Mouse (Mus musculus): Measurements from ENCODE around the gene Mon1a.

The Mon1a gene

DNA sequence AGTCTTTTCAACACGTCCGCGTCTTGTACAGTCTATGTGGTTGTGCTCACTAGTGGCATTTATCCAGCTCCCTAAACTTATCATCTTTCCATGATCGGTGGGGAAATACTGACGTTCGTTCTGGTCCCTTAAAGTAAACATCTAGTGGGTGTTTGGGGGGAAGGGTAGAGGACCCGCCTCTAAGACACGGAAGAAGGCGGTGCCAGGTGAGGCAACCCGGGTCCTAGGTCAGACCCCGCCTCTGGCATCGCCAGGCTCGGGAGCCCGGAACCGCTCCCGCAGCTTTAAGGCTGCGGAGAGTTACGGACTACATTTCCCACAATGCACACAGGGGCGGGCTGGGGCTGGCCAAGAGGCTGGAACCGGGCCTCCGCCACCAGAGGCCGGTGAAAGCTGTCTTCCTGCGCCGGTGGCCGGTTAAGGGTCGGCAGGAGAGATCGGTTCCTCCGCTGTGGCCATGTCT, at the start of gene Mon1a:
TSS of gene Mon1a (plus strand) at position 348 of the 463 bp plus-strand sequence.
- peak; percentile 90 for DNase-seq (ENCODE audit: low read depth, low spot score)

- no peak for DNase-seq (ENCODE audit: low read depth, low spot score)
Observed at GRCm38 (mm10) chr9:107838869-107839268, 49.1 kb upstream of the Mon1a start.

GRCm38 (mm10) chr9:107842709-107843108, 45.2 kb upstream of the Mon1a start:
- DNase-seq (ENCODE audit: low read depth, low spot score): no peak

GRCm38 (mm10) chr9:107848922-107849321, 39.0 kb upstream of the Mon1a start:
- DNase-seq (ENCODE audit: low read depth, low spot score): no peak

- DNase-seq (ENCODE audit: low read depth, low spot score): no peak
Observed at GRCm38 (mm10) chr9:107858343-107858742, 29.6 kb upstream of the Mon1a start.

- DNase-seq (ENCODE audit: low read depth, low spot score): no peak
Observed at GRCm38 (mm10) chr9:107864493-107864892, 23.5 kb upstream of the Mon1a start.

DNA sequence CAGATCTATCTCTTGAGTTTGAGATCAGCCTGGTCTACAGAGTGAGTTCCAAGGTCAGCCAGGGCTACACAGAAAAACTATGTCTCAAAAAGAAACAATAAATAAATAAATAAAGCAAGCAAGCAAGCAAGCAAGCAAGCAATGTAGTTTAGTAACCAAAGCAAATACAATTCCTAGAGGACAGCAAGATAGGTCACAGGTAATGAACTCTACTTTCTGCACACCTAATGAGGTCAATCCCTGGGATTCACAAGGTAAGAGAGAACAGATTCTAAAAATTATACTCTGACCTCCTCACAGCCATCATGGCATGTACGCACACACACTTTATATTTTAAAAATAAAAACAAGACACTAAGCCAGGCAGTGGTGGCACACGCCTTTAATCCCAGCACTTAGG, 21.9 kb upstream of the Mon1a start:
- DNase-seq (ENCODE audit: low read depth, low spot score): no peak

GRCm38 (mm10) chr9:107872350-107873098, 15.4 kb upstream of the Mon1a start:
- peak; percentile 95 for DNase-seq (ENCODE audit: low read depth, low spot score)

GRCm38 (mm10) chr9:107873137-107873536, 14.8 kb upstream of the Mon1a start, which contains the start of gene Rbm6:
Gene Rbm6 (minus strand): TSS chr9:107873237.
- DNase-seq (ENCODE audit: low read depth, low spot score): no peak

DNA sequence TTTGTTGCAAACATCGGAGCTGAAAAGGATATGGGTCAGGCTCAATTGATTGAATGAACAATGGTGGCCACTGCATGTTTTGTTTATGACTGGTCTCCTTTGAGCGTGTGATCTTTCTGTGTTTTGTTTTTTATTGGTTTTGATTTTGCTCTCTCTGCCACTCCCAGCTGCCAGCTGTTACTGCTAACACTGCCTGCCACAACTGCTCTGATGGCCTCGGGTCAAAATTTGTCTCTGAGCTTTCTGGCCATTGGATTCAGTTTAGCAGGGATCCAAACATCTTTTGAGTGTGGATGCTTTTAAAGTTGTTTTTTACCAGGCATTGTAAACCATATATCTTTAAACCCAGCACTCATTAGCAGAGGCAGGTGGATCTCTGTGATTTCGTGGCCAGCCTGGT, 7.5 kb upstream of the Mon1a start:
- DNase-seq (ENCODE audit: low read depth, low spot score): no peak

GRCm38 (mm10) chr9:107888267-107888850, 408 bp downstream of the Mon1a start:
- DNase-seq (ENCODE audit: low read depth, low spot score): no peak

DNA sequence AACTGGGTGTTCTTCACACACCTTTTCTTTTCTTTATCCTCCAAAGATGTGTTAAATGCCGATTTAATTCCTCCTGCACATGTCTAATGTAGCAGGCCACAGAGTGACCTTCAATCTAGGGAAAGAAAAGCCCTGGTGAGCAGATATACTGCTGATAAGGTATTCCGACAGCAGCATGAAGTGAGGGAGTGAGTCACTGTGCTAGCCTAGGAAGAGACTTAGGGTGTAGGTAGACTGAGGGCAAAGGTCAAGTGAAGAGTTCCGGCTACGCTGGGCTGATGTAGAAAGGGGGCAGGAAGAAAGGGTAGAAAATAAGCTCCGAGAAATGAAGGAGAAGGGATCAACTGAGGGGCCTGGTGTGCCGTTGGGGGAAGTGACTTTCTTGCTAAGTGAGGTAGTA, 2.3 kb downstream of the Mon1a start:
- DNase-seq (ENCODE audit: low read depth, low spot score): no peak

- no peak for DNase-seq (ENCODE audit: low read depth, low spot score)
Observed at GRCm38 (mm10) chr9:107891023-107891422, 3.1 kb downstream of the Mon1a start.

- DNase-seq (ENCODE audit: low read depth, low spot score): no peak
Observed at GRCm38 (mm10) chr9:107898563-107898962, 10.6 kb downstream of the Mon1a start.

- DNase-seq (ENCODE audit: low read depth, low spot score): no peak
Observed at GRCm38 (mm10) chr9:107899855-107900254, 11.9 kb downstream of the Mon1a start.

DNA sequence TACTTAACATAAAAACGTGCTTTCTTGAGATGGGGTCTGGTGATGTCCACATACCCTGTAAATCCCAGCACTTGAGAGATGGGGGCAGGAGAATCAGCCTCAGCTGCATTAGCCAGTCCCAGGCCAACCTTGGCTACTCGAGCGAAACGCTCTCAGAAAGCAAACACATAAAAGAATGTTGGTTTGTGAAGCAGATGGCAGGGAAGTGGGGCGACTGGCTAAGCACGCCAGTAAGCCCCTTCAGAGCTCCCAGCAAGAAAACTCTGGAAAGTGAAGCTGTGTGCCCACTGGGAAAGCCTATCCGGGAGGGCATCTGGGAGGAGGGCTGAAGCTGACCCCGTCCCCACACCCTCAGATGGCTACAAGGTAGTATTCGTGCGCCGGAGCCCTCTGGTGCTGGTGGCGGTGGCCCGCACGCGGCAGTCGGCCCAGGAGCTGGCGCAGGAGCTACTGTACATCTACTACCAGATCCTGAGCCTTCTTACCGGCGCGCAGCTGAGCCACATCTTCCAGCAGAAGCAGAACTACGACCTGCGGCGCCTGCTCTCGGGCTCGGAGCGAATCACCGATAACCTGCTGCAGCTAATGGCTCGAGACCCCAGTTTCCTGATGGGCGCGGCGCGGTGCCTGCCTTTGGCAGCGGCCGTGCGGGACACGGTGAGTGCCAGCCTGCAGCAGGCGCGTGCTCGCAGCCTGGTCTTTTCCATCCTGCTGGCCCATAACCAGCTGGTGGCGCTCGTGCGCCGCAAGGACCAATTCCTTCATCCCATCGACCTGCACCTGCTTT, 13.1 kb downstream of the Mon1a start:
- DNase-seq (ENCODE audit: low read depth, low spot score): no peak

DNA sequence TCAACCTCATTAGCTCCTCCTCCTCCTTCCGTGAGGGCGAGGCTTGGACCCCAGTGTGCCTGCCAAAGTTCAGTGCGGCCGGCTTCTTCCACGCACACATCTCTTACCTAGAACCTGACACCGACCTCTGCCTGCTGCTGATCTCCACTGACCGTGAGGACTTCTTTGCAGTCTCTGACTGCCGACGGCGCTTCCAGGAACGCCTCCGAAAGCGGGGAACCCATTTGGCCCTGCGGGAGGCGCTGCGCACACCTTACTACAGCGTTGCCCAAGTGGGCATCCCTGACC, 13.6 kb downstream of the Mon1a start:
- no peak for DNase-seq (ENCODE audit: low read depth, low spot score)

DNA sequence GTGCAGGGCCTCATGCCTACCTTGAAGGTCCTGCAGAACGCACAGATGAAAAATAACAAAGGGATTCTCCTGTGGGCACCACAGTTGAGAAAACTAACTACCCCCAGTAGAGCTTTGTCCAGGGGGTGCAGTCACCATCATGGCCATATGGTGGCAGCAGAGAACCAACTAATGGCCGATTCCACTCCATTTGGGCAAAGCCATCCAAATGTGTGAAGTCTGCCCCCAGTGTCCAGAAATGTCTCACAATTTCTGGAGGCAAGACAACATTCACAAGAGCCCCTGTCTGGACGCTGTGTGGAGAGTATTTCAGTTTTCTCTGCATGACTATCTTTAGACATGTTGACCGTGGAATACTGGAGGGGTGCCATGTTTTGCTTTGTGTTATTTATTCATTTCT, 16.8 kb downstream of the Mon1a start:
- DNase-seq (ENCODE audit: low read depth, low spot score): peak; percentile 75

DNA sequence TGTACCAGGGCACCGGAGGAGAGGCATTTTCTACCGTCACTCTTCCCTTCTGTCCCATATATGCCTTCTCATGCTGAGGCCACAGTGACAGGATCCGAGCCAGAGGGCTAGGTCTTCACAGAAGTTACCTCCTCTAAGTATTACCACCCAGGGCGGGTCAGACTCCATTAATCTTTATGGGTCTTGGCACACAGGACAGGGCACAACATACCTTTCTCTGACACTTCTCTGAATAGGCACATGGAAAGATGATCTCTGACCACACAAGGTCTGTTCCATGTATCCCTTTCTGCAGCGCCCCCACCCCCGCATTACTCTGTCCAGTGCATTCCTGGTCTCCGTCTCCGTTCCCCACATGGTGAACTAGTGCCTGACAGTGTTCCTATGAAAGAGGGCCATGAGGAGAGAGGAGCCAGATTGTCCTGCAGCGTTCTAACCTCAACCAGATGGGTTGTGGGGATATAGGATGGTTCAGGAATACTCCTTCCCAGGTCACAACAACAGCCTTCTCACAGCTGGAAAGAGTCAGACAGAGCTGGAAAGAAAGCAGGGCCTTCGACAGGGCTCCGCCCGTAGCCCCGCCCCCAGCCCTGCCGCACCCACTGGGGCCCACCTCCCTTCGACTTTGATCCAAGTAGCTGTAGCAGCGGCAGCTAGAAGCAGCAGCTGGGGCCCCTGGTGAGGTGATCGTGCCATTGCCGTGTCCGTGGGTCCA, 18.5 kb downstream of the Mon1a start, which contains the start of gene Mst1r:
TSS of gene Mst1r (plus strand) at position 622 of the 715 bp plus-strand sequence.
- peak; percentile 59 for DNase-seq (ENCODE audit: low read depth, low spot score)

- no peak for DNase-seq (ENCODE audit: low read depth, low spot score)
Observed at GRCm38 (mm10) chr9:107906967-107907800, 19.2 kb downstream of the Mon1a start.

DNA sequence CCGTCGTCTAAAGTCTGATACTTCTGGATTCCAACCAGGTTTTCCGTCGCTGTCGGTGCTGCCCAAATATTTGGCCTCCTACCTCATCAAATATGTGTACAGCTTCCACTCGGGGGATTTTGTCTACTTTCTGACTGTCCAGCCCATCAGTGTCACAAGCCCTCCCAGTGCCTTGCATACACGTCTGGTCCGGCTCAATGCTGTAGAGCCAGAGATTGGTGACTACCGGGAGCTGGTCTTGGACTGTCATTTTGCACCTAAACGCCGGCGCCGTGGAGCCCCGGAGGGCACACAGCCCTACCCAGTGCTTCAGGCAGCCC, 19.8 kb downstream of the Mon1a start:
- no peak for DNase-seq (ENCODE audit: low read depth, low spot score)

Data from skeletal muscle tissue, adult 2 months (tissue).